Mouse (Mus musculus): ENCODE measurements around the gene Map3k3.
A peak's percentile ranks its signal among the peaks of the same experiment; 100 is the strongest.
"Not testable (repeated sequence)": the region's sequence is repeated elsewhere in the genome, so short reads cannot be mapped to it uniquely, and the experiment has no call there.

The Map3k3 gene

DNA sequence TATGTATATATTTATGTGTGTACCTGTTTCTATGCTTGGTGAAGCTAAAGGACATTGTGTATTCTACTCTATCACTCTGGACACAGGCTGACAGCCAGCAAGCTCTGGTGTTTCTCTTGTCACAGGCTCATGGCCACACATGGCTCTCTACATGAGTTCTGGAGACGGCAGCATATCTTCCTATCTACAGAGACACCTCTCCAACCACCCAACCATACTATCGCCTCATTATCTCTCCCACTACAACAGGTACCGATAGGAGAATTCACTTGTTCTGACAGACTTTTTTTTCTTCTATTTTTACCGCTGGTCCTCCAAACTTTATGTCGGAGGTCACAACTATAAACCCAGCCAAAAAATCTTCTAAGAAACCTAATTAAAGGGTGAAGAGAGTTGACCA is 107.8 kb downstream of the Map3k3 start:
- no peak for DNase-seq (ENCODE audit: low spot score)

DNA sequence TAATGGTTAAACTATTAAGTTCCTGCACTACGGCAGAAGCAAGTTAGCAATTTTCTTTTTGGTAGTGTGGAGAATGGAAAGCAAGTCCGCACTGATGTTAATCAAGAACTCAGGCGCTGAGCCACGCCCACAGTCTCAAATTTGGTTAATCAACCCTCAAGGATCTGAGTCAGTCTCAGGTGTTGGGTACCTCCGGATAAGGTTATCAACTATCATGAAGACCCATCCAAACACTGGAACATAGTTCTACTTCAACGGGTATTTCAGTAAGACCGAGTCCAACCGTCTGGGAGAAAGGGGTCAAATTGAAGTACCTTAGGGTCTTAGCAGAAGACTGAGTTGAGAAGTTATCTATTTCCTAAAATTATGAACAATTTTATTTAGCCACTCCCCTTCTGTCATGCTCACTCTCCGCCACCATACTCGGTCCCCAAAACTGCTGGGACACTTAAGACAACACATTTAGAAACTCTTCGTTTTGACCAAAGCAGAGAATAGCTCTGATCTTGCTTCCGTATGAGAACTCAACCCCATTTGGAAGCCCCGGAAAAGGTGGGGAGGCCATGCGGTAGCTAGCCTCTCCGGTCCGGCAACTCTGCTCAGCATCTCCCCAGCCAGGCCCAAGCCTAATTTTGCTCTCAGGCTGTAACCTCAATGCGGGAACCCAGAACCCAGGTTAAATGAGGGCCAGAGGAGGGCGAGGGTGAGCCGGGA is 108.4 kb downstream of the Map3k3 start:
- no peak for DNase-seq (ENCODE audit: low spot score)

DNA sequence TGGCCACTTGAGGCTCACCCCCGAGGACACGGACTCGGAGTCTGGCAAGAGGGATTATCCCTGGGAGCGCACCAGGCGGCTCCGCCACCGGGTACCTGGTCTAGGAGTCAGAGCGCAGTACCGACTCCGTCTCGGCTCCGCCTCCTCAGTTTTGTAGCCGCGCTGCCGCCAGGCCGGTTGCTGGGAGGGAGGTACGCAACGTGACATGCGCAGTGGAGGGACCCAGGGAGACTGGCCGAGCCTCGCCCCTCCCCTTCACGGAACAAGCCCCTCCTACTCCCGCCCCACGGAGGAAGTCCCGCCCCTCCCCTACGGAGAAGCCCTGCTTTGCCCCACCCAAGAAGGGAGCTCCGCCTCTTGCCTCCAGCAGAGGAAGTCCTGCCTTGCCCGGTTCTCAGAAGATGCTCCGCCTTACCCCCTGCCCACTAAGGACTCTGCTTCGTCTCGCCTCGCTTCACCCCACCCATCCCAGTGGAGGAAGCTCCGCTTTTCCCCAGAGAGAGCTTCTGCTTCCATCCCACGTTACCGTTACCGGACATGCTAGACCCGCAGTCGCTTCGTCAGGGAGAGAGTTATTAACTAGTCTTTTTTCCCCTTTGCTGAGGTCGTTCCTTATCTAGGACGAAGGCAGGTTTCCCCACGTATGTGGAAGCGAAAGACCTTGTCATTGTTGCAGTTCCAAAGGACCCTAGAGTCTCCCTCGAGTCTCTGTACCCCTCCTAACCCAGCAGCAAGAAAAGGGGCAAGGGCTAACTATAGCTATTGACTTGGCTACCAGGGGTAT is 109.2 kb downstream of the Map3k3 start:
- DNase-seq (ENCODE audit: low spot score), result peak; percentile 98

DNA sequence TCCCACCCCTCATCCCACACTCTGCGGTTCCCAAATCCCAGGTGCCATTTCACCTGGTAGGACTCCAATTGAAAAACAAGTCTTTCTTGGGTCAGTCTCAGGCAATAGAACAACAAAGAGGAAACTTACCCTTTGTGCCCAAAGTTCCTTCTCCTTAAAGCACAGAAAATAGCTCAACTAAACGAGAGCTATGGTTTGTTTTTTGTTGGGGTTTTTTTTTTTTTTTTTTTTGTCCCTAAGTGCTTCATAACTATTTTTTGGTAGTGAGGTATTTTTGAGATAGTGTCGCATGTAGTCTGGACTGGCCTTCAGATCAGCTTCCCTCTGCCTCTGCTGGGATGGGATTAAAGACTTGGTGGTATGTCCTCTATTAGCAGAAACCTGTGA is 109.7 kb downstream of the Map3k3 start:
- DNase-seq (ENCODE audit: low spot score), result no peak

DNA sequence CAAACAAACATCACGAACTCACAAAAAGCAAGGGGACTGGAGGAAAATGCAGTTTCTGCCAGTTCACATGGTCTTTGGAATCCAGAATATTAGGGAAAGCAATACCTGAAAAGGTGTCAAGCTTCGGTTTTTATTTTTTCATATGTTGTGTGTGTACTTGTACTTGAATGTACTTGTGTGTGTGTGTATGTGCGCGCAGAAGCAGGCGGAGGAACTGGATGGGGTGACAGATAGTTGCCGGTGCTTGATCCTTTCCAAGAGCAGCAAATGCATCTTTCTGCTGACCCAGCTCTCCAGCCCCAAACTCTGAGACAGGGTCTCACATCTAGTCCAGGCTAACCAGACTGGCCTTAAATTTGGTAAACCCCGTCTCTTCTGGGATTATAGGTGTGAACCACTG is 110.5 kb downstream of the Map3k3 start:
- DNase-seq (ENCODE audit: low spot score), result no peak

DNA sequence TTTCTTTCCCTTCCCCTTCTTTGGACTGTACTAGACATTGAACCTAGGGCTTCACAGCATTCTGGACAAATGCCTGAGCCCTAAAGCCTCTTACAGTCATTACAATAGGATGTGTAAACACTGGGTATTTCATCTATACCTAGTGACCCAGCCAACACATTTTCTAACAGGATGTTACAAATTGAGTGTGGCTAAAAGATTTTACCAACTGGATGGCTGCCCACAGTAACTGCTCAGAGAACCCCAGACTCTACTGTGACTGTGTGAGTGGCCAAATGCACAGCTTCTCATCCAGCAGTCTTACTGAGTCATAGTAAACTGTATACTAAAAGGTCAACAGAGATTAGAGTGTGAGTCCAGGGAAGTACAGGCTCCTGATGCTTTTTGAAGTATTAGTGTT is 110.9 kb downstream of the Map3k3 start:
- DNase-seq (ENCODE audit: low spot score), result no peak

DNA sequence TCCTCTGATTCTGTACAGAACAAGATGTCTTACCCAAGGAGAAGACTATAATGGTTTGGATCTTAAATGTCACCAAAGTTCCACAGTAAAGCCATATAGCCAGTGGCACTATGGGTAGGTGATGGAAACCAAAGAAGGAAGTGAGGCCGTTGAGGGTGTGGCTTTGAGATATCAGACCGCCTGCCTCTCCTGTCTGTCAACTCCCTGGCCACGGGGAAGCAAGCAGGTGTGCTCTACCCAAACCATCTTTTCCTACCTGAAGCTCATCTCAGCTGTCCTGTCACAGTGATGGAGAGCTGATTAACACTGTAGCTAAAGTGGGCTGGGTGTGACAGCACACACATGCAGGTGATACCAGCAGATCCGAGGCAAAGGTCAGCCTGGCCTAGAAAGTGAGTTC is 113.9 kb downstream of the Map3k3 start:
- DNase-seq (ENCODE audit: low spot score), result no peak

DNA sequence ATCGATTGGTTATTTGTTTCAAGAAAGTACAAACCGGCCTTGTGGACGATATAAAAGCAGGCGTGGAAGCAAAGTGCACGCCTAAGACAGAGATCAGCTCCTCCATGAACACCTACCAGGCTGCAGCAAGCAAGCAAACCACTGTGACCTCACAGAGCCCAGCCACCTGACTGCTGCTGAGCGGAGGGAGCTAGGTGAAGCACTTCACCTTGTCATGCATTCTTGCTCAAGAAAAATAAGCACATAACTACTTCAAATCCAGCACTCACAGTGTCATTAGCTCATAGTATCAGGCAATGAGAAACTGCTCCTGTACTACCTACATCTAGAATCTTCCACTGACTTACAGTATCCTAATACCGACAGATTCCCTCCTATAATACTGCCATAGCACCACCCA is 115.6 kb downstream of the Map3k3 start:
- DNase-seq (ENCODE audit: low spot score), result not testable (repeated sequence)

DNA sequence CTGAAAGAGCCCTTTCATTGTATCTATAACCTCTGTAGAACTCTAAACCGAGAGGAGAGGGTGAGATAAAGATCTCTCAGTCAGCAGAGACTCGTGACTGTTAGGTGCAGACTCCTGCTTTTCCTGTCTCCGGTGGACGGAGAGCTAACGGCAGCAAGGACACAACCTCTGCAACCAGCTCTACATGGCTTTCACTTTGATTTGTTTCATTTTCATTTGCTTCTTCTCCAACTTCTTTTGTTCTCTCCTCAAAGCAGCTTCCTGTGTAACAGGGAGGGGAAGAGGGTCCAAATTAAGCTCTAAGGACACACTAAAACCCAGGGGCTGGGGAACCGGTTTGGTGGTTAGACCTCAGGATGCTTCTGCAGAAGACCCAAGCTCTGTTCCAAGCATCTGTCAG is 116.3 kb downstream of the Map3k3 start:
- DNase-seq (ENCODE audit: low spot score), result no peak

DNA sequence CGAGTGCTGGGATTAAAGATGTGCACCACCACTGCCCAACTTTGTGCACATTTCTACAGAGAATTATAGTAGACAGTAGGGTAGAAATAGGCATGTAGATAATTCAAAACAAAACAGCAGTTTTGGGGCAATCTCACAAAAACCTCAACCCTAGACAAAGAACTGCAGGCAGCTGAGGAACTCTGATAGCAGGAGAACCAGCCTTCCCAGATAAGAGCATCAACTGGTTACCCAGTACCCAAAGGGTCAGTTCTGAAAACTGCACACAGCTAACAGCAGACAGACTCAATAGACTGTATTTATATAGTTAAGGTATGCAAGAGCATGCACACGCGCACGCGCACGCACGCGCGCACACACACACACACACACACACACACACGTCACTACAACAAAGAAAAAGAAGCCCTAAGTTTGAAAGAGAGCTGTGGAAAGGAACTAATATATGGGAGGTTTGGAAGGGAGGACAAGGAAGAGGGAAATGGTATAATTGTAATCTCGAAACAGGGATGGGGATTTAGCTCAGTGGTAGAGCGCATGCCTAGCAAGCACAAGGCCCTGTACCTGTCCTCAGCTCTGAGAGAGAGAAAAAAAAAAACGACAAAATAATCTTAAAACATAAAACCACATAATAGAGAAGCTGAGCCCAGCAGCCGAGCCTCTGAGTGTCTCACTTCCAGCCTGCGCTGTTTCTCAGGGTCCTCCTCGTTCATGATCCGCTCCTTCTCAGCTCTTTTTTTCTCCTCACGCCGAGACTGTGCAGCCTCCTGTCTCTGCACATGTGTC is 117.1 kb downstream of the Map3k3 start:
- DNase-seq (ENCODE audit: low spot score), result no peak

DNA sequence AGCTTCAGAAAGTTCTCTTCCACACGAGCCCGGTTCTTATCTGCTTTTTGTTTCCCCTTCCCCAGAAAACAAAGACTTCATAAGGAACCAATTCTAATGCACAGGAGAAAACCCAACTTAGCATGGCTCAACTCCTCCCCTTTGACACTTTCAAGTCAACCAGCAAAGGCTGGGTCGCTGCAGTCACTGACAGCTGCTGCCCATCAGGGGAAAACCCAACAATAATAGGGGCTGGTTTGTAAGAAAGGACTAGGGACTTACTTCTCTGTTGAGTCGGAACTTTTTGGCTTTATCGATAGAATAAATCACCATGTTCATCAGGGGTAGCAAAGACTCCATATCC is 117.7 kb downstream of the Map3k3 start, which contains the start of gene Strada:
Strada (minus strand) TSS at position 46 of the 343 bp plus-strand sequence.
- no peak for DNase-seq (ENCODE audit: low spot score)
